Mouse (Mus musculus): Measurements from ENCODE around the gene Wdr5. TPM values are rescaled to one million over a fixed set of nuclear protein-coding genes. Genes with fewer than 3 reads are reported as not detected.
"Not testable (repeated sequence)": the region's sequence is repeated elsewhere in the genome, so short reads cannot be mapped to it uniquely, and the experiment has no call there.

The Wdr5 gene
- total RNA-seq, 2 experiments from 2014 or later = 9.2 to 17.4 TPM

DNA sequence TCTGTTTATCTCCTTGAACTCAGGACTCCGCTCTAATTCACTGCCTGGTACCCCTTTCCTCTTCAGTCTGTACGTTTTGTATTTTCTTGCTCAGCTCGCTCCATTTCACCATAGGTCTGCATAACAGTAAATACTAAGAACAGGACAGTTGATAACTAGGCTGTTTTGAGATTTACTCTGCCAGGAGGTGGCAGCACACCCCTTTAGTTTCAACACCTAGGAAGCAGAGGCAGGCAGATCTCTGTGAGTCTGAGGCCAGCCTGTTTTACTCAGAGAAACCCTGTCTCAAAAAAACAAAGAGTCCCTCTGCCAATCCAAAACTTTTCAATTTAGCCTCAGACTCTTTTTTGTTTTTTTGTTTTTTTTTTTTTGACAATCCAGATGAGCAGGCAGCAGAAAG lies 21.0 kb upstream of the Wdr5 start:
- ATAC-seq (replicated peaks; ENCODE audit: low FRiP score, poor library complexity, severe bottlenecking) = no peak

DNA sequence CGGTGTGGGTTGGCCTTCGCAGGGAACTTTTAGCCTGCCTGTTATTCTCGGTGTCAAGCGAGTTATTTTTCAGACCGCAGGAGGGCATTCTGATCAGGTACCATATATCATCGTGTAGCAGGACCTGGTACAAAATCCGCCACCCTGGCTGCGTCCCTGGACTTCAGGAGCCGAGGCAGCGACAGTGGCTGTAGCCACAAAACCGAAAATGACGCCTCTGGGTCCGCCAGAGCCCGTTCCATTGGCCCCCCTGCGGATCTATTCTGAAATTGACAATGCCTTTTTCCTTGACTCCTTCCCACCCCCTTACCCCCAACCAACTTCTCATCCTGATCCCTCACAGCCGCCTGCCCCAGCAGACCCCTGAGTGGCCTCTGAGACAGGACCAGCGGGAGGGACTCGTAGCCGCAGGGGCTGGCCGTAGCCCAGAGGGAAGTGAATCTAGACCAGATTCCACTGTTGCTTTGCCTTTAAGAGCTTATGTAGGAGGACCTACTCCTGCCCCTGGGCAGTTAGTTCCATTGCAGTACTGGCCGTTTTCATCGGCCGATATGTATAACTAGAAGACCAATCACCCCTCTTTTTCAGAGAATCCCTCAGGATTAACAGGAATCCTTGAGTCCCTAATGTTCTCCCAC lies 18.4 kb upstream of the Wdr5 start:
- no peak for ATAC-seq (replicated peaks; ENCODE audit: low FRiP score, poor library complexity, severe bottlenecking)

DNA sequence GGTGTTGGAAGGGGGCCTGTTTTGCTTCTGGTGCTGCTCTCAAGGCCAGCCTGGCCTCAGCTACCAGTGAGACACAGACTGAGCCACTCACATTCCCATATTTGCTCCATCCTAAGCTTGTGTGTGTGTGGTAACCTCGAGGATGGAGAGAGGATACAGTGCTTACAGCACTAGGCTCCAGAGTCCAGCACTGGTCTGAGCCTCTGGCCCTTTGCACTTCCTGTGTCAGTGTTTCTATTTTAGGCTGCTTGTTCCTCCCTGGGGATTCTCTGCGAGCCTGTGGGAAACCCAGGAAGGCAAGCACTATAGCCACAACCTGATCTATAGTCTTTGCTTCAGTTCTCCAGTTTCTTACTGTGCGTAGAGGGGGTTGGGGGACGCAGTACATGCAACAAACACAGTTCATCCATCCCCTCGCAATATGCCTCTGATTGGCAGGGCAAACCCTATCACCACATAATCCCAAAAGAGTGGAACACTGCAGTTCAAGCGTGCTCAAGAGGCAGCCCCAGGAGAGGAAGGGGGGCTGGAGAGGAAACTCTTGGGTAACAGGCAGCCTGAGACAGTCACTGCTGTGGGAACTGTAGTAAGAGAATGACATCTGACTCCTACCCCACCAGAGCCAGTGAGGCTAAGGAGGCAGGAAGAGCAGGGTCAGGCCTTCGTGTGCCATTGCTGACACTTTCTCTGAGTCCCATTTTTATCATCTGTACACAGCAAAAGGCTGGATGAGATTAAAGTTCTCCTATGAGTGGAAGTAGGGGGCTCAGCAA lies 10.7 kb upstream of the Wdr5 start:
- ATAC-seq (replicated peaks; ENCODE audit: low FRiP score, poor library complexity, severe bottlenecking) = no peak

DNA sequence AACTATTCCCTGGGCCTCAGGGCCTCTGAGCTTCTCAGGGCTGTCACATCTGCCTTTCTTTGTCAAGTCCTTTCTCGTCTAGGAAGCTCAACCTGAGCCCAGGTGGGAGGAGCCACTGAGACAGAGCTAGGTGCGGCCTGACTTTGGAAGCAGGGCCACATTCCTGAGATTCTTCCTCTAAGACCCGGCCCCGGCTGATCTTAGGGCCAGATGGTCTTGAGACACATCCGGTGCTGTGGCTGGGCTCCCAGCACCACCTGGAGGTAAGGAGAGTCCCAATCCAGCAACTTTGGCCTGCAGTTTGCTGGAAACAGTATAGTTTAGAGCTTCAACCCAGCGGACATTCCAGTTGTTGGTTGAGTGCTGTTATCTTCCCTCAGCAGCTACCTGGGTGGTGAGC lies 9.4 kb upstream of the Wdr5 start:
- ATAC-seq (replicated peaks; ENCODE audit: low FRiP score, poor library complexity, severe bottlenecking) = no peak

DNA sequence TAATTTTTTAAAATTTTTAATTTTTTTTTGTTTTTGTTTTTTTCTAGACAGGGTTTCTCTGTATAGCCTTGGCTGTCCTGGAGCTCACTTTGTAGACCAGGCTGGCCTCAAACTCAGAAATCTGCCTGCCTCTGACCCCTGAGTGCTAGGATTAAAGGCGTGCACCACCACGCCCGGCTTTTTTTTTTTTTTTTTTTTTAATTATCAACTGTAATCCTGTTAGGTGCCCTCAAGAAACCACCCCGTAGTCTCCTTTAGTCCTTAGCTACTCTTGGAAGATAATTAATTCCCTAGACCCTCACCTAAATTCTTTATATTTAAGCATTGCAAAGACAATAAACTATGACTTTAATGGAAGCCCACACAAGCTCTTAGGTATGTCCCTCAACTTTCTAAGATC lies 8.3 kb upstream of the Wdr5 start:
- not testable (repeated sequence) for ATAC-seq (replicated peaks; ENCODE audit: low FRiP score, poor library complexity, severe bottlenecking)

DNA sequence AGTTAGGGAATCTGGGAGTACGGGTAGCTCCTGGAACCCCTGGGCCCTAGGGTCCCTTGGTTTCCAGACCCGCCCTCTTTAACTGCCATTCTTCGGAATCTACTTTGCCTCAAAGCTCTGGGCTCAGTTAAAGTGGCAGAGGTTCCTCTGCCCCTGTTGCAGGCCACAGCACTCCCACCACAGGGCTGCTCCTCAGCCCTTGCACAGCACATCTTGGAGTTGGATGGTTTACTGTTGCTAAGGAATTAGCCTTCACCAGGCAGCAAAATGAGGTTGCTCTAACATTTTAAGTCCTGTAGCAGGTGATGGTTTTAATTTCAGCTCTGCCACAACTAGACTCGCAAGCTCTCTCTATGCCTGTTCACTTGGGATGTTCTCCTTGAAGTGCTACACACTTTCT lies 7.4 kb upstream of the Wdr5 start, which contains the start of gene Brd3:
Gene Brd3, minus strand, starts transcription at position 101 of the 400 bp plus-strand sequence.
- ATAC-seq (replicated peaks; ENCODE audit: low FRiP score, poor library complexity, severe bottlenecking) = no peak

DNA sequence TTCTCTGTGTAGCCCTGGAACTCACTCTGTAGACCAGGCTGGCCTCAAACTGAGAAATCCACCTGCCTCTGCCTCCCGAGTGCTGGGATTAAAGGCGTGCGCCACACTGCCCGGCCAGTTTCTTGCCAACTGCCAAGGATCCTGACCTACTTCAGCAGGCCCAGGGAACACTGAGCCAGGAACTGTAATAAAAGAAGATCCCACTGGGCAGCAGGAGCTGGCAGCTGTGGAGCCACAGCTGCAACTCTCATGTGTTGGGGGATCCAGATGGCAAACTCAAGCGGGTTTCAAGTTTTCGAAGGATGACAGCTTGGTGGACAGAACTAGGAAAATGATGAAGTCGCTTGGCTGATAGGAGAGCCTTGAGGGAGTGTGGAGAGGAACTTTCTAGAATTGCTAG lies 4.3 kb upstream of the Wdr5 start:
- no peak for ATAC-seq (replicated peaks; ENCODE audit: low FRiP score, poor library complexity, severe bottlenecking)

DNA sequence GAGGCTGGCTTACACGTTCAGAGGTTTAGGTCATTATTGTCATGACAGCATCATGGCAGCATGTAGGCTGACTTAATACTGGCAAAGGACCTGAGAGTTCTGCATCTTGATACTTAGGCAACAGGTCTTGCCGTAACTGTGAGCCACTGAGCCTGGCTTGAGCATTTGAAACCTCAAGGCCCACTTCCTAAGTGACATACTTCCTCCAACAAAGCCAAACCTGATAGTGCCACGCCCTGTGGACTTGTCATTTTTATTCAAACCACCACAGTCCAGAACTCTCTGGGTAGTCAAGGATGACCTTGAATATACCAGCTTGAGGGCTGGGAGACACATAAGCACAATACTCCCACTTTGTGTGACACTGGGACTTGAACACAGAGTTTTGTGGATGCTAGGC lies 2.0 kb upstream of the Wdr5 start:
- no peak for ATAC-seq (replicated peaks; ENCODE audit: low FRiP score, poor library complexity, severe bottlenecking)

DNA sequence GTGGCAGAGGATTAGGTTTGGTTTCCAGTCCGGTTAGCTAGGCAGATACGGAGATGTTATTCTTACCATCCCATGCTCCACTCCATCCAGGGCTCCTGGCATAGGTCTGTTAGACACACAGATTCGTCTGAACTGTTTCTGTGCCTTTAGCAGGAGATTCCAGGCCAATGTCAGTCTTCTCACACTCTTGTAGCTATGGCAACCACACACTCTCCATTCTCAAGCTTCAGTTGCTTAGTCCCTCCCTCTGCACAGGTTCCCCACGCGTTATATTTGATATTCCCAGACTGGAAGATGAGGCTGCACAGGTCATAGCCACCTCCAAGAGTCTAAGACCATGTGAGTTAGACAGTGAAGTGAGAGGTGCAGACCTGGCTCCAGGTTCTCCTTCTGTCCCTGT lies 1.1 kb upstream of the Wdr5 start:
- no peak for ATAC-seq (replicated peaks; ENCODE audit: low FRiP score, poor library complexity, severe bottlenecking)

DNA sequence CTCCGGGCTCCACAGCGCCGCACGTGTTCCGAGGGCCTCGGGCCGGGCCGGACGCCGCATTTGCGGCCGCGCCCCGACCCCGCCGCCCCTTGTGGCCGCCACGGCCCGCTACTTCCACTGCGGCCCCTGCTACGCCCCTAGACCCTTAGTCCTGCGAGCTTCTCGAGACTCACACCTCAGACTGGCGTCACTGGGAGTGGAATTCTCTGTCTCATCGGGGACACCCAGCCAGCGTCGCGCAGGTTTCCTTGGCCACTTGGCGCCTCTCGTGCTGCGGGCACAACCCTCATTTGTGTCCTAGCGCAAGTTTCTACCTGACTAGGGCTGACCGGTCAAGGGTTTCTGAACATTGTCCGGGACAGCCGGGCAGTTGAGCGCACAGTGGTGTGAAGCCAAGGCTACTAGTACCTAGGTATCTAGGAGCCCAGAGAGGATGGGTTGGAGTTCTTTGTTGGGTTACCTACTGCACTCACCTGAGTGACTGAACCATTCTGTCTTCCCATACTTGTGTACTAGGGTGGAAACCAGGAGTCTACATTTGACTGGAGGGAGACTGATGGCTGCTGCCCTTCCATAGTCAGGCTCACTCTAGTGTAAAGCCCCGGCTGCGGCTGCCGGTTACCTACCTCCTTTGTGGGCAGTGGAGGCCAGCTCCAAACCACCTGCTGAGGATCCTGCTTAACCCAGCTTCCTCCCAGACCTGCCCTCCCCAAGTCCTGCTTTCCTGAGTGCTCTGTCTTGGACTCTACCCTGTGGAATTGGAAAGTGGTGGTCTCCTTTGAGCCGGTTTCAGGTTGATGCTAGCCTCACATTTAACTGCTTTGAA lies 597 bp downstream of the Wdr5 start:
- peak; percentile 30 for ATAC-seq (replicated peaks; ENCODE audit: low FRiP score, poor library complexity, severe bottlenecking)

DNA sequence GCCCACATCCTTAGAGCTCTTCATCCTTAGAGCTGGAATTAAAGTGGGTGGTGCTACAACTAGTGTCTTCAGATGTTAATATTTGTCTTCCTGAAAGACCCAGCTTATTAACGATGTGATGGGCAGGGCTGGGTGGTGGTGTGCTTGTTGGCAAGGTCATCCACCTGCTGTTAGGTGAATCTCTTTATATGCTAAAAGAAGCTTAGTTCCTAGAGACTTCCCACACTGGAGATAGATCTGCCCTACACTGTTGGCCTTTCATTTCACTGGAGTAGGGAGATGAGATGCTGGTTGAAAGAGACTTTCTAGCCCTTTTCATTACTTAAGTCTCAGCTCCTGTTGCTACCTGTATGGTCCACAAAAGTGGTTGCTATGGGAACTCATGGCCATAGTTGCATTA lies 1.3 kb downstream of the Wdr5 start:
- ATAC-seq (replicated peaks; ENCODE audit: low FRiP score, poor library complexity, severe bottlenecking) = no peak

DNA sequence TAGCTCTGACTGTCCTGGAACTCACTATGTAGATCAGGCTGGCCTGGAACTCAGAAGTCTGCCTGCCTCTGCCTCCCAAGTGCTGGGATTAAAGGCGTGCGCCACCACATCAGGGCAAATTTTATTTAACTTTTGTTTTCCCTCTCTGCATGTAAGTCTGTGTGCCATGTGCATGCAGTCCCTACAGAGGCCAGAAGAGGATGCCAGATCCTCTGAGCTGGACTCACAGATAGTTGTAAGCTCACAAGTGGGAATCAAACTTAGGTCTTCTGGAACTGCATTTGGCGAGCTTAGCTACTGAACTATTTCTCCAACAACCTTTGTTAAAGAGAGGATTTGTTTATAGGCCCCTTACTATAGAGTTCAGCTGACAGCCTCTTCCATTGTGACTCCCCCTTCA lies 3.3 kb downstream of the Wdr5 start:
- no peak for ATAC-seq (replicated peaks; ENCODE audit: low FRiP score, poor library complexity, severe bottlenecking)

DNA sequence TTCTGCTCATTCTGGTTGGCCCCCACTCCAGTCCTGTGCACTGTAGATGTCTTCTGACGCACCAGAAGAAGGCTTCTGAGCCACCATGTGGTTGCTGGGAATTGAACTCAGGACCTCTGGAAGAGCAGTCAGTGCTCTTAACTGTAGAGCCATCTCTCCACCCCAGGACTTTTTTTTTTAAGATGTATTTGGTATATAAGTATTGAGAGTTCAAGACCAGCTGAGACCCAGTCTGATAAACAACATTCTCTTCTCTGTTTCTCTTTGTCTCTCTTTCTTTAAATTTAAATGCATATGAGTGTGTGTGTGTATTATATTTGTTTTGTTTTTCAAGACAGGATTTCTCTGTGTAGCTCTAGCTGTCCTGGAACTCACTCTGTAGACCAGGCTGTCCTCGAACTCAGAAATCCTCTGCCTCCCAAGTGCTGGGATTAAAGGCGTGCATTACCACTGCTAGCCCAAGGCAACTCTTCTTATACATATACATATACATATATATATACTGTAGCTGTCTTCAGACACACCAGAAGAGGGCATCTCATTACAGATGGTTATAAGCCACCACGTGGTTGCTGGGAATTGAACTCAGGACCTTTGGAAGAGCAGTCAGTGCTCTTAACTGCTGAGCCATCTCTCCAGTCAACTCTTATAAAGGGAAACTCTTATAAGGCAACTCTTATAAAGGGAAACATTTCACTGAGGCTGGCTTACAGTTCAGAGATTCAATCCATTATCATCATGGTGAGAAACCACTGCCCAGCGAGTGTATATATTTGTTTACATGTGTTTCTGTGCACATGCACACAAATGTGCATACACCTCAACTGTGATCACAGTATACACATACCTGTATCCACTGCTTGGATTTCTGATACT lies 23.7 kb downstream of the Wdr5 start:
- not testable (repeated sequence) for ATAC-seq (replicated peaks; ENCODE audit: low FRiP score, poor library complexity, severe bottlenecking)

DNA sequence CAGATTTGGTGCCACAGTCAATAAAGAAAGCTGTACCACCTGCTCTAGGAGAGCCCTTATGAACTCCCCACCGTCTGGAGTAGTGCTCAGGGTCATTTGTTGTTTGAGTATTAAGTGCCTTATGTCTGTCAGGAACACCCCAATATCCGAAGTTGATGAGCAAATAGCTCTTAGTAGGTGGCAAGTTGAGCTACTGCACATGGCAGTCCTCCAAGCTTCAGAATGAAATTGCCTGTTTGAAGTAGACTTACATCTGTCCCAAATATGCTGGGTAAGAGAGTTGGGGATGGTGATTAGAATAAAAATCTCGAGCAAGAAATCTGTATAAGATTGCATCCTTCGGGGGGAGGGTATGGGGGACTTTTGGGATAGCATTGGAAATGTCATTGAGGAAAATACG lies 24.4 kb downstream of the Wdr5 start:
- ATAC-seq (replicated peaks; ENCODE audit: low FRiP score, poor library complexity, severe bottlenecking) = no peak

DNA sequence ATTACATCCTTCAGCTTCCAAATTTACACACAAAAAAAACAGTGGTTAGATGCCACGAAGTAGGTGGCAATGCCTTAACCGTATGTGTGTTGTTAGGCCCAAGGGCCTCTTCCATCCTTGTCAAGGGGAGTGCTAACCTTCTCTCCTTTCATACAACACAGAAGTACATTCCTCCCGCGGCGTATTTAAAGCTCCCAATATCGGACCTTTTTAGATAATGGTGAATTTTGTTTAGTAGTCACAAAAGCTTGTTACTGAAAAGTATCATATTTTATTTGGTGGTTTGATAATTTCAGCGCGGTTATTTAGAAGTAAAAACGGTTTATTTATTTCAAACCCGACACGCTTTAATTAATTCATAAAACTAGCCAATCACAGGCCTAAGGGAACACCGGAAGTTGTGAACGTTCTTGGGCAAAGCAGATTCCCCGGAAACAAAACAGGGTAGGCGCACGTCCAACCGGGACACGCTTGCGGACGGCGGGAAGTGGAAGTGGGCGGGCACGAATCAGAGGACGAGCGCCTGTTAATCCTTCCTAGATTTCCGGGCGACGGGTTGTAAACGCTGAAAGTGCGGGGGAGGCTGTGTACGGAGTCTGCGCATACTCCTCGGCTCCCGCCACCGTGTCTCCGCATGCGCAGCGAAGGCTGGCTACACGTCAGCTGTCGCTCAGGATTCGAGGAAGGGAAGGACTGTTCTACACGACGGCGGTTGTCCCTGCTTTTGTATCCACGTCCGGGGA lies 25.0 kb downstream of the Wdr5 start:
- peak; percentile 94 for ATAC-seq (replicated peaks; ENCODE audit: low FRiP score, poor library complexity, severe bottlenecking)

DNA sequence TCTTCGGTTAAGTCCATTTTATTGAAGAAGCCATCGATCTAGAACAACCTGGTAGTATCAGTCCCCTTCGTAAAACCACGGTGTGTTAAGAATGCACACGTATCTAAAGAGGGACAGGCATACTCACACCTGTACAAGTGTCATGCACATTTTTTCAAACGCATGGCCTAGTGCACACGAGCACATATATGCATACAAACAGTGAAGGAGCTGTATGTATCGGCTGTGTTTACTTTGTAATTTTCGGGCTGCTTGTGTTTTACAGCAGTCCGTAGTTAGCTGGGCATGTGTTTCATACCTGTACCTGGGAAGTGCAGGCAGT lies 25.5 kb downstream of the Wdr5 start:
- ATAC-seq (replicated peaks; ENCODE audit: low FRiP score, poor library complexity, severe bottlenecking) = peak; percentile 57

DNA sequence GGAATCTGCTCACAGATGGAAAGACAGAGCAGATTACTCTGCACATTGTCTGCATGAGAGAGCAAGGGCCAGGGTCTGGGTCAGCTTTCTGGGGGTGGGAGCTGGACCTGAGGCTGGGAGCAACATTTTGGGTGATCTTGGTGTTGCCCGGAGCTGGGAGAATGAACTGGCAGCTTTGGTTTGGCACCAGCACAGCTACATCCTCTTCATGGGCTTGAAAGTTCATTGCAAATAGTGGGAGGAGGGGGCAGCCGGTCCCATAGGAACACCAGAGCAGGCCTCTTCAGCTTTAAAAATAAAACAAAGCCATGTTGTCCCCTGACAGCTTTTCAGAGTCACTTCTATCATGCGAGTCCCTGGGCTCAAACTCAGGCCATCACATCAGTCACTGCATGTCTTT lies 26.3 kb downstream of the Wdr5 start:
- no peak for ATAC-seq (replicated peaks; ENCODE audit: low FRiP score, poor library complexity, severe bottlenecking)

DNA sequence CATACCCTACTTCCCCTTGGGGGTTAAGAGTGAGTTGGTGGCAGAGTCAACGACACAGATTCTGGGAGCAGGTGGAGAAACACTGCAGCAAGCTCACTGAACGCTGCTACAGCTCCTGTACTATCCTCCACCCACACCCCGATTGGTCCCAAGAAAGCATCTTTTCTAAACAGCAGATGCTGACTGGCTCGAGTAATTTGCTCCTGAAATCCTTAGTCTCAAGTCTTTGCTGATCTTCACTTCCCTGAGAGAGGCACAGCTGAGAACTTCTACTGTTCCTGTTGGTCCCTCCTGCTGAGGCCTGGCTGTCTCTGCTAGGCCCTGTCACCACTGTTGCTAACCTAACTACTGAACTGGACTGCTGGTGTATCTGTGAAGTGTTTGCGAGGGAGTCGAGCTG lies 29.7 kb downstream of the Wdr5 start:
- no peak for ATAC-seq (replicated peaks; ENCODE audit: low FRiP score, poor library complexity, severe bottlenecking)

DNA sequence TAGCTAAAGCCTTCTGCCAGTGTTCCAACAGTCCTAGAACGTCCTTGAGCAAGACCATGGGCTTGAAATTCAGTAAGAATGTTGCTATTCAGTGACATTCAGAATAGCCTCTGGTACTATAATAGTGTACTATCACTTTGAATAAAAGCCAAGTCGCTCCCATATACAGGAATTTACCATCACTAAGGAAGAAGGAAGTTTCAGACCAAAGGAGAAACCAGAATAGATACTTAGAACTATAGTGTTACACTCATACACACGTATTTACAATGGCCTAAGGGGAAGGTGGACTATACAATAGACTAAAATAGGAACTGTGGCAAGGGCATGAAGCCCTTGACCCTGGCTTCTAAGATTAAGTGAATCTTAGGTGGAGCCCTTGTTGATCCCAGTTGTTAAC lies 30.6 kb downstream of the Wdr5 start:
- ATAC-seq (replicated peaks; ENCODE audit: low FRiP score, poor library complexity, severe bottlenecking) = not testable (repeated sequence)
